Mouse (Mus musculus) thymus, adult 2 months (tissue): ENCODE results near the gene Erc1.

Experiments used
- CTCF ChIP-seq: fragments of 200-500 bp; IDR thresholded peaks from 2 replicates; pipeline ENCODE4 v1.5.1; 2012; ENCODE audit warnings: mild to moderate bottlenecking, control low read depth, low read length, moderate library complexity, borderline replicate concordance; ENCODE audit not compliant: control insufficient read depth, poor library complexity, insufficient read depth; ENCODE audit errors: extremely low read depth
- POLR2A ChIP-seq: fragments of 200-500 bp; IDR thresholded peaks from 2 replicates; pipeline ENCODE4 v1.6.1; 2012; ENCODE audit warnings: mild to moderate bottlenecking, low read length, control low read depth, moderate library complexity; ENCODE audit not compliant: control insufficient read depth, poor library complexity, insufficient read depth; ENCODE audit errors: extremely low read depth

- TF ChIP-seq POLR2A (no peak), CTCF (no peak)
Observed at GRCm38 (mm10) chr6:119642718-119643117, 205.2 kb downstream of the Erc1 start.
